Mouse (Mus musculus) urinary bladder, postnatal 25 days (tissue): ENCODE data around the gene Hectd4.

ENCODE experiments used
- DNase-seq: peaks from one replicate; pipeline ENCODE4 v3.0.0; 2022; ENCODE audit warnings: low spot score

The Hectd4 gene

DNA sequence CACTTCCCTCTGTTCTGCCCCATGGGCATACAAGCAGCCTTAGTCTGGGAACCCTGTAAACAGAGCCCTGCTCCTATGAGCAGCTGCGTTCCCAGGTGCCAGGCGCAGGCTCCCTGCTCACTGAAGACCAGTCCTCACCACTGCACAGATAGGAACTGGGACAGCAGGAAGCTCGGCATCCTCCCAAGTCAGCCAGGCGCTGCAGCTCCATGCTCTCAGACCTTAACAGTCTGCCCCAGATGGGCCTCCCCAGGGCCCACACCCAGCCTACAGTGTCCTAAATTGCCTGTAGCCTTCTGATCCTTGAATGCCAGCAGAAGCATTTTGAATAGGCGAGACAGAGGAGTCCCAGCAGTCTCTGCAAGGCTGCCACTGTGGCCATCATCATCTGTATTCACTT lies 141.7 kb downstream of the Hectd4 start:
- DNase-seq: no peak

DNA sequence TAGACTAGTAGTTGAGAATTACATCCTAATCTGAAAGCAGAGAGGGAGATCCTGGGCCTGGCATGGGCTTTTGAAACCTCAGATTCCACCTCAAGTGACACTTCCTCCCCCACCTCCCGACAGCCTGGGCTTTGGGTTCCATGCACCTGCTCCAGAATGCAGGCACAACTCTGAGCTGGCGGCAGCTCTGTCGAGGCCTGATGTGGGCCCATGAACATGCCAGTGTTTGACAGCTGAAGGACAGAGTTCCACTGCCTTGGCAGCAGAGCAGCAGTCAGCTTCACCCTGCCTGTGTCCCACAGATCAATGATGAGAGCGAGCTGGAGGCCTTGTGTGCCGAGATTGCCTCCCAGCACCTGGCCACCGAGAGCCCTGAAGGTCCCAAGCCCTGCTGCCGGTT lies 143.4 kb downstream of the Hectd4 start:
- DNase-seq: no peak

DNA sequence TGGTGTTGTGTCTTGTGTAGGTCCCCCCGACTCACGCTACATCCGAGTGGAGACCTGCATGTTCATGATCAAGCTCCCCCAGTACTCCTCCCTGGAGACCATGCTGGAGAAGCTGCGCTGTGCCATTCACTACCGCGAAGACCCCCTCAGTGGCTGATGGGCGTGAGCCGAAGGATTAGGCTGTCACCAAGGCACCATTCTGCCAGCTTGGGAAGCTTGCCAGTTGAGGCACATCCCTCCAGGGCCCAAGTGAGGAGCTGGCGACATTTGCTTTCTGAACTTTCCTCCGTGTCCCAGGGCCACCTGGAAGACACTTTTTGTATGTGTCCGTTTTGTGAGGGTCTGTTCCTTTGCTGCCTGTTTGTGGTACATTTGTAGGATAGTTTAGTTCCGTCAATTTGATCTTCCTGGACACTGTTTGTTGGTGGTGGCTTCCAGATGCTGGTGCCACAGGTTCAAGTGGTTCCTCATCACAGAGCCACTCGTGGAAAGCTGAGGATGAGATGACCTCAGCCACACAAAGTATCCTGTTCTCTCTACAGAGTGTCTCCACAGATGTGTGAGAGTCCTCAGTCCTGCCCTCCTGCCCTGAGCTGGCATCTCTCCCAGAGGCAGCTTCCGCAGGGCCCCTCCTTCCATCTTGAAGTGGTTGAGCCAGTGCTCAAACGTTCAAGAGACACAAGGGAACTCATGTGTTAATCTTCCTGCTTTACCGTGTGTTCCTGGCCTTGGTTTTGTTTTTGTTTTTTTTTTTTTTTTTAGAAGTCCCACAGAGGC lies 146.6 kb downstream of the Hectd4 start:
- no peak for DNase-seq

DNA sequence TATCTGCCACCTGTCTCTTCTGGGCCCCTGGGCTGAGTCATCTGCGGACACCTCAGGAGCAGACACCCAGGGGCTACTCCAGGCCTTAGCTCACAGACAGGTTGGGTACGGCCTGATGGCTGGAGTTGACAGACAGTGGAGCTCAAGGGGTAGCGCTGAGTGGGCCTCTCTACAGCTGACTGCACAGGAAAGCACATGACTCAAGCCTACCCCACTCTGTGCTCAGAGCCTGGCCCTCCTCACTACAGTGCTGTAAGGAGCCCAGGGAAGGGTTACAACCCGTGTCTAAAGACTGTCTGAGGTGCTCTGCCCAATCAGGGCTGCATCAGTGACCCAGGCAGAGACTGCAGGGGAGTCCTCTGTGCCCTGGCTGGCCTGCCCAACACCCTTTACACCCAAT lies 147.2 kb downstream of the Hectd4 start:
- no peak for DNase-seq

- no peak for DNase-seq
Measured at GRCm38 (mm10) chr5:121371712-121372111, 151.7 kb downstream of the Hectd4 start.

- no peak for DNase-seq
Measured at GRCm38 (mm10) chr5:121374790-121375189, 154.8 kb downstream of the Hectd4 start.

DNA sequence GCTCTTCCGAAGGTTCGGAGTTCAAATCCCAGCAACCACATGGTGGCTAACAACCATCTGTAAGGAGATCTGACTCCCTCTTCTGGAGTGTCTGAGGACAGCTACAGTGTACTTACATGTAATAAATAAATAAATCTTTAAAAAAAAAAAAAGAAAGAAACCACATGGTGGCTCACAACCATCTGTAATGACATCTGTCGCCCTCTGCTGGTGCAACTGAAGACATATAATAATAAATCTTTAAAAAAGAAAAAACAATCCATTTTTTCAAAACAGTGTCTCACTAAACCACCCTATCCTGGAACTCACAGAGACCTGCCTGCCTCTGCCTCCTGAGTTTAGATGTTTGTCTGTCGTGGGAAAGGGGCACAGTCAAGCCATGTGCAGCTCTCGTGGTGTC lies 157.0 kb downstream of the Hectd4 start:
- peak; percentile 45 for DNase-seq

- no peak for DNase-seq
Measured at GRCm38 (mm10) chr5:121378678-121379256, 158.7 kb downstream of the Hectd4 start.

- no peak for DNase-seq
Measured at GRCm38 (mm10) chr5:121380692-121381091, 160.7 kb downstream of the Hectd4 start.

DNA sequence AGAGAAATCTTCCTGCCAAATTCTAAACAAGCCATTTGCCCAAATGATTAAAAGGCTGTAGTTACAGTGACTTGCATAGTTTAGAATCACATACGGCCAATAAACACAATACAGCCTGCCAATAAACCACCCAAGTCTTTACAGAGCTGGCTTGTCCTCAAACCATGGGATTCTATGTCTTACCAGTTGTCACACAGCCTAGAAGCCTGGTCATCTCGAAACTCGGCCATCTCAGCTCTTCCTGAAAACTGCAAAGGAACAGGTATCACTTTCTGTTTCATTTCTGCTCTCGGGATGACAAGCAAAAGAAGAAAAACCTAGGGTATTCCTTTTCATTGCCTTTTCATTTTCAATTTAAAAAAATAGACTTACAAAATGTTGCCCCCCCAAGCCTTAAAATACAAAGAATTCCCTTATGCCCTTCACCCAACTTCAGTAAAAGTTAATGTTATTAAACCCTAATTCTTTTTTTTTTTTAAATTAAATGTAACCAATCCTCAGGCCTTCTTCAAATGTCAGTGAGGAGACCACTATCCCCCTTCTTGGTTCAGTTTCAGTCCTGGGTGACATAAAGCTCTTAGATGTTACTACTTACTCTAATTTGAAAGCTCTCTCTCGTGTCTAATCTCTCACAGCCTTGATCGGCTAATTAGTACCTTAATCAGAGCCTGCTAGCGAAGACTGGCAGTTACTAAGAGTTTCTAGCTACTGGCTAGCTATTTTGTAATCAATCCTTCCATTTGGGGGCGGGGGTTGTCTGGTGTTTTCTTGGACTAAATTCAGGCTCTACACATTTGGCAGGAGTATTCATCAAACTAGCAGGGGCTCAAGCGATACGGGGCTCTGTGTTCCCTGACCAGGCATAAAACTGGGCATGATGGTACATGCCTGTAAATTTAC lies 164.1 kb downstream of the Hectd4 start:
- DNase-seq: no peak

GRCm38 (mm10) chr5:121384757-121385460 lies 164.9 kb downstream of the Hectd4 start:
- DNase-seq: no peak

DNA sequence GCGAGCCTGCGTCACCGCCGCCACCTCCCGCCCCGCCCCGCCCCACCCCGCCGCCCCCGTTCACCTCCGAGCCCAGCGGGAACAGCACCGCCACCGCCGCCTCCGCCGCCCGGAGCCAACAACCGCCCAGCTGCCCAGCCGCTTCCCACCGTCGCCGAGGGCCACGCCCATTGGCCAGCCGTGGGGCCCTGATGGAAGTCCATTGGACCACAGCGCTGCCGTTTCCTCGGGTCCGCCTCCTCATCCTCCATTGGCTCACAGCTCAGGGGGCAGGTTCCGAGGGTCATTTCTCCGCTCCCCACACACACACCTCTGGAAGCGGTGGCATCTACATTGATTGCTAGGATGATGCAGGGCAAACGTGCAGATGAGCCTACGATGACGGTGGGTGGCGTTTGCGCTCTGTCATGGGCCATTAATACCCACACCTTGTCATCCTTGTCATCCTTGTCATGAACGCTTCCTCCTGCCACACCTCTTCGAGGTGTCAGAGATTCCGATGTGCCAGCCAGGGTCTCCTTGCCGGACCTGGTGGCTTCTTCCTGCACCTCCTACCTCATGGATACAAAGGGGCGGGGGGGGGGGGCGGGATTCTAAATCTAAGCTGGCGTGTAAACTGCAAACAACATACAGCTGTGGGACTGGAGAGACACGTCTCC lies 165.6 kb downstream of the Hectd4 start, which contains the start of gene Trafd1:
Gene Trafd1, minus strand, starts transcription at position 172 of the 659 bp plus-strand sequence.
- DNase-seq: peak; percentile 87

- no peak for DNase-seq
Measured at GRCm38 (mm10) chr5:121386120-121386909, 166.3 kb downstream of the Hectd4 start.

DNA sequence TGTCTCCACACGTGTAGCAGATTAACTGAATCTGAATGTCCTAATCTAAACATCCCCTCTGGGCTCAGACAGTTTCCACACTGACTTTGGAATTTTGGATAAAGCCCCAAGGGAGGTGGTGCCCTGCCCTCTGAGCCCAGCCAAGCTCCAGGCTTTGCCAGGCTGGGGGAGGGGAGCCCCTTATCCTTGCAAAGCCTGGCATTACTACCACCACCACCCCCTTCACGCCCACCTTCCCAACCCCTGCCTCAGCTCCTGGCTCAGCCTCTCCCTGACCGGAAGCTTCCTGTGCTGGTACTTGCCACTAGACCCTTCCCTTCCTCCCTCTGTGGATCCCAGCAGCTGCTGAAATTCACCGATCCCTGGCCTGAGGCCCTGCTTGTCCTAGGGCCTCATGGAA lies 167.1 kb downstream of the Hectd4 start:
- no peak for DNase-seq

DNA sequence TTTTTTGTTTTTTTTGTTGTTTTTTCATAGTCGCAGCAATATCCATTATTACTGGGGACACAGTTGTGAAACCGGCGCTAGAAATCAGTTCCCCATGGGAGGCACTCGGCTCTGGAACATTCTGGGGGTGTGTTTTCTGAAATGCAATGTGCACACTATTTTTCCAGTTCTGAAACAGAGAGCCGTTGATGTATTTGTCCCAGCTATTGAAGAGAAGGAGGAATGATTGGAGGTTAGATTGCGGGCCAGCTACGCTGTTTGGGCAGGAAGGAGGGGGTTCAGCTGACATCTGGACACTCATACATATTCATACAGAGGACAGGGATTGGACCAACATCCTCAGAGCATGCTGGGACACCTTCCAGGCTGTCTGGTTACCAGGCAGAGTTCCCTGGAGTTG lies 169.1 kb downstream of the Hectd4 start:
- DNase-seq: no peak

DNA sequence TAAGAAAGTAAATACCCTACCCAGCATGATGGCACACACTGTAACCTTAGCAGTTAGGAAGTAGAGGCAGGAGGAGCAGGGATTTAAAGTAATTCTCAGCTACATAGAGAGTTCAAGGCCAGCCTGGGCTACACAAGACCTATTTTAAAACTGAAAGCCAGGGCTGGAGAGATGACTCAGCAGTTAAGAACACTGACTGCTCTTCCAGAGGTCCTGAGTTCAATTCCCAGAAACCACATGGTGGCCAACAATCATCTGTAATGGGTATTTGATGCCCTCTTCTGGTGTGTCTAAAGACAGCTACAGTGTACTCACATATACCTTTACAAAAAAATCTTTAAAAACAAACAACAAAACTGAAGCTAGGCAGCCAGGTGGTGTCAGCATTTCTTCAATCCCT lies 169.7 kb downstream of the Hectd4 start:
- no peak for DNase-seq

DNA sequence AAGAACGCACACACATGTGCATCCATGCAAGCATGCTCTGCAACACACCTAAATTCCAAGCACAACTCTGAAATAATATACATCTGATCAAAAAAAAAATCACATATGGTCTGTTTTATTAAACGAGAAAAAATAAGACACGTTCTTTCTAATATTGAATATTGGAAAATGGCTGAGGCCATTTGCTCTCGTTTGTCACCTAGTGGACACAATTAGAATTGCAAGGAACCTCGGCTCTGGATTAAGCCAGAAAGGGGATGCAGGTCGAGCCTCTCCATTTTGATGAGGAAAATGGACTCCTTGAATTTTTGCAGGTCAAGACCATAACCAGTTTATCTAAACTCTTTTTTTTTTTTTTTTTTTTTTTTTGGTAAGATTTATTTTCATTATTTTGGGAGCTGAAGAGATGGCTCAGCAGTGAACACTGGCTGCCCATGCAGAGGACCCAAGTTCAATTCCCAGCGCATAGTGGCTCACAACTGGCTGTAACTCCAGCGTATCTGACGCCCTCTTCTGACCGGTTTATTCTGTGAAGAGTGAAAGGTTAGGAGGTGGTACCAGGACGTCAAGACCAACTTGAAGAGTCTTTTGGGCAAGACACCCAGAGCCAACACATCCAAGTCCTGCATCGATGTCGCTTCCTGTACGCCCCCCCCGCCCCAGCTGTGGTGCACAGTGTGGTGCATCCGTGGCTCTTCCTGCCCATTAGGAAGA lies 172.8 kb downstream of the Hectd4 start:
- DNase-seq: no peak

- no peak for DNase-seq
Measured at GRCm38 (mm10) chr5:121393402-121393801, 173.4 kb downstream of the Hectd4 start.

DNA sequence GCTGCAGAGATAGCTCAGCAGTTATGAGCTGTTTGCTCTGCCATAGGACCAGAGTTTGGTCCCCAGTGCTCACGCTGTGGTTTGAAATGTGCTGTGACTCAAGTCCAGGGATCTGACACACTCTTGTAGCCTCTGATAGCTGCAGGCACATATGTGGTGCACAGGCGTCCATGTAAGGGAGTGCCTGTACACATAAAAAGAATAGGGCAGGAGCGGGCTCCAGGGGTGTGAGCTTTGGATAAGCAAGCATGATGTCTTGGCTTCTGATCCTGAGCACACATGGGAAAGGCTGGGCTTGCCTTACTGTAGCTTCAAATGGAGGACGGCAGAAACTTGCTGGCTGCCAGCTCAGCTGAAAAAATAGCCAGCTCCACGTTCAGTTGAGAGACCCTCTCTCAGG lies 175.6 kb downstream of the Hectd4 start:
- DNase-seq: no peak
